ENCODE assay signal across 12 mouse cellular contexts in genomic region chr9:120672452-120672851, GRCm38 (mm10).
DNase-seq lines count a peak whose midpoint lies in the region; ATAC-seq and TF ChIP-seq lines count a peak whose summit lies in the region.
"Had no signal": no experiment of that assay in that cellular context is flagged by ENCODE, and none has a peak within 500 bp of the region (broad histone marks: within the 10 kb centered on the region; RNA-seq: fewer than 3 reads in every experiment).

No protein-coding gene starts in this region.

- peak; percentile 58 for DNase-seq in lung, embryonic 14.5 days
- no peak for DNase-seq in lung, postnatal 25 days (ENCODE audit: low spot score)
- DNase-seq in frontal cortex, postnatal 36 days (ENCODE audit: low spot score in 2 of 2): peak; percentile 44 to 58
- DNase-seq in B cell, adult 2 months: no peak
- no peak for DNase-seq in heart, adult 9 months (ENCODE audit: low spot score in 2 of 2)
- no peak for DNase-seq in adrenal gland, postnatal 10 days
- DNase-seq in adrenal gland, postnatal 25 days: no peak
- DNase-seq: cerebellum, adult 18-20 months; heart, adult 18-20 months; kidney, postnatal 25 days; thymus, adult 2 months had no signal

- WGBS in lung, embryonic 14.5 days: 31% methylated on average over 6 of the region's 6 CpGs
- WGBS in midbrain, embryonic 12.5 days: 11% methylated on average over 6 of the region's 6 CpGs

- no peak for TF ChIP-seq CTCF in lung, embryonic 14.5 days (IDR thresholded peaks at IDR 0.05; ENCODE audit: low read depth)

- H3K36me3 ChIP-seq in lung, embryonic 14.5 days (ENCODE audit: insufficient read depth): no peaks in the 10 kb centered on the region
- H3K36me3 ChIP-seq in midbrain, embryonic 12.5 days: no peaks in the 10 kb centered on the region

- no peak overlapping the region for H3K27ac ChIP-seq in lung, embryonic 14.5 days (ENCODE audit: low read depth)
- H3K27ac ChIP-seq in midbrain, embryonic 12.5 days (replicated peaks): peak overlapping the region; percentile 54

- H3K4me3 ChIP-seq in lung, embryonic 14.5 days (ENCODE audit: low read depth, low read length): no peak overlapping the region
- no peak overlapping the region for H3K4me3 ChIP-seq in midbrain, embryonic 12.5 days

- H3K27me3 ChIP-seq in lung, embryonic 14.5 days (ENCODE audit: insufficient read depth, low read length): peaks cover 8% of the 10 kb centered on the region; the same call in 1 of the 2 replicates
- no peaks in the 10 kb centered on the region for H3K27me3 ChIP-seq in midbrain, embryonic 12.5 days

- H3K4me2 ChIP-seq in lung, embryonic 14.5 days: no peak overlapping the region
- peak overlapping the region; percentile 8 for H3K4me2 ChIP-seq in midbrain, embryonic 12.5 days (replicated peaks)

- H3K9me3 ChIP-seq in lung, embryonic 14.5 days (ENCODE audit: low read depth, low read length): no peaks in the 10 kb centered on the region
- H3K9me3 ChIP-seq in midbrain, embryonic 12.5 days: no peaks in the 10 kb centered on the region

- H3K9ac ChIP-seq in lung, embryonic 14.5 days: no peak overlapping the region
- H3K9ac ChIP-seq in midbrain, embryonic 12.5 days (replicated peaks): no peak overlapping the region

- peak; percentile 47; the same call in 1 of the 2 replicates for ATAC-seq in lung, embryonic 14.5 days (ENCODE audit: insufficient read depth)
- ATAC-seq in midbrain, embryonic 12.5 days (ENCODE audit: low FRiP score, low read depth): peak; percentile 74

- no peaks in the 10 kb centered on the region for H3K4me1 ChIP-seq in lung, embryonic 14.5 days (ENCODE audit: insufficient read depth)
- peaks cover 42% of the 10 kb centered on the region for H3K4me1 ChIP-seq in midbrain, embryonic 12.5 days

Comparison
In these comparisons a context has a peak if more than half of its experiments do, and no peak if none do; other contexts are left out.
1. DNase-seq: peak in lung, embryonic 14.5 days (single experiment) and frontal cortex, postnatal 36 days (2 of 2); none in lung, postnatal 25 days (single experiment), B cell, adult 2 months (0 of 2), heart, adult 9 months (0 of 2), adrenal gland, postnatal 10 days (single experiment) and adrenal gland, postnatal 25 days (single experiment).